25 mouse cellular contexts compared by ENCODE assay signal in the genomic region with DNA sequence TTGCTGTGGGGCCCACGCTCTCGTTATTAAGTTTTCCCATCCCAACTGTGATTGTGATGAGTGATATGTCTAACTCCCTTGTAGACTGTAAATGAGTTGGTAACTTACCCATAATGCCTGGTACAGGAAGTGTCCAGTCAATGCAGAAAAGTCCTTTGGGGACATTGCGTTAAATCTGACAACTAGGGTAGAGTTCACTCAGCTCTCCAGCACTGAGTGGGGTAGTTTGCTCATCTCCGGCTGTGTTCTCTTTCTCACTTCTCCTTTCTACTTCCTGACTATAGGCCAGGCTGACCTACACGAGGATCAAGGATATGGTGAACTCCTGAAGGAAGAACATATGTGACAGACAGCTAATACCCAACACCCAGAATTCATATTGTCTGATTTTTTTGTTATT. TPM values are rescaled to one million over a fixed set of nuclear protein-coding genes. Genes with fewer than 3 reads are reported as not detected.
DNase-seq lines count a peak whose midpoint lies in the region; ATAC-seq and TF ChIP-seq lines count a peak whose summit lies in the region.
"Had no signal": no experiment of that assay in that cellular context is flagged by ENCODE, and none has a peak within 500 bp of the region (broad histone marks: within the 10 kb centered on the region; RNA-seq: fewer than 3 reads in every experiment).

No protein-coding gene starts in this region.

- TF ChIP-seq CTCF in bone marrow, adult 2 months (IDR thresholded peaks at IDR 0.05; ENCODE audit: control insufficient read depth, insufficient read depth, low read length): no peak
- TF ChIP-seq CTCF in liver, postnatal 0 days (IDR thresholded peaks at IDR 0.05; ENCODE audit: low read depth): no peak

- WGBS in lung, embryonic 16.5 days: 82% methylated on average over 5 of the region's 5 CpGs
- 22% methylated on average over 5 of the region's 5 CpGs for WGBS in bone marrow, adult 2 months
- 40% methylated on average over 5 of the region's 5 CpGs for WGBS in liver, postnatal 0 days (ENCODE audit: insufficient replicate concordance)

- no peak for TF ChIP-seq POLR2A in bone marrow, adult 2 months (IDR thresholded peaks at IDR 0.05; ENCODE audit: borderline replicate concordance, control insufficient read depth, low read depth, low read length)

- DNase-seq in lung, postnatal 36 days: no peak
- DNase-seq in liver, postnatal 0 days: no peak
- peak; percentile 68 for DNase-seq in splenic B cell, adult 2 months (ENCODE audit: low read depth, low spot score)
- no peak for DNase-seq in thymus, postnatal 0 days (ENCODE audit: low spot score)
- DNase-seq: cerebellum, adult 11-12 months; cerebellum, postnatal 25 days; gastrocnemius, postnatal 25 days; kidney, adult 18-20 months; kidney, postnatal 25 days; retina, postnatal 1 day; right cerebral cortex, postnatal 4 days; thymus, postnatal 36 days had no signal

- H3K4me3 ChIP-seq in lung, embryonic 16.5 days (ENCODE audit: low read length): no peak overlapping the region
- no peak overlapping the region for H3K4me3 ChIP-seq in bone marrow, adult 2 months (replicated peaks; ENCODE audit: control insufficient read depth, low read depth, low read length)
- H3K4me3 ChIP-seq in liver, postnatal 0 days (ENCODE audit: low read depth, low read length): no peak overlapping the region
- H3K4me3 ChIP-seq: forebrain, embryonic 12.5 days; heart, embryonic 12.5 days; limb, embryonic 12.5 days; lung, embryonic 15.5 days; myocyte had no signal

- ATAC-seq in lung, embryonic 16.5 days (ENCODE audit: low read depth): 0 out of 2 replicates have a peak, but pooled peaks have one; percentile 34
- ATAC-seq in liver, postnatal 0 days: peak; percentile 82
- no peak for ATAC-seq in inflammation-experienced regulatory T-cells, adult 6 months
- ATAC-seq: CD4-positive, CD25-positive, alpha-beta regulatory T cell, adult 4 months; hindbrain, postnatal 0 days had no signal

- H3K9ac ChIP-seq in lung, embryonic 16.5 days (ENCODE audit: low read length): no peak overlapping the region
- no peak overlapping the region for H3K9ac ChIP-seq in liver, postnatal 0 days (replicated peaks)
- H3K9ac ChIP-seq: forebrain, embryonic 12.5 days; heart, embryonic 12.5 days; limb, embryonic 12.5 days; lung, embryonic 15.5 days had no signal

- peak; percentile 23; the same call in 1 of the 2 replicates for TF ChIP-seq EP300 in liver, postnatal 0 days (IDR thresholded peaks at IDR 0.05; ENCODE audit: low read depth)

- H3K27ac ChIP-seq in lung, embryonic 16.5 days (ENCODE audit: low read length): no peak overlapping the region
- peak overlapping the region; percentile 75; the same call in 1 of the 2 replicates for H3K27ac ChIP-seq in bone marrow, adult 2 months (ENCODE audit: control insufficient read depth, insufficient read depth, low read depth, low read length, poor library complexity)
- H3K27ac ChIP-seq in liver, postnatal 0 days (ENCODE audit: low read depth): peak overlapping the region; percentile 50
- H3K27ac ChIP-seq: forebrain, embryonic 12.5 days; hindbrain, postnatal 0 days; limb, embryonic 12.5 days; lung, embryonic 15.5 days had no signal

- H3K4me2 ChIP-seq in lung, embryonic 16.5 days (ENCODE audit: low read depth, low read length): no peak overlapping the region
- H3K4me2 ChIP-seq in liver, postnatal 0 days (ENCODE audit: low read depth, low read length): no peak overlapping the region
- H3K4me2 ChIP-seq: forebrain, embryonic 12.5 days; heart, embryonic 12.5 days; limb, embryonic 12.5 days; lung, embryonic 15.5 days; midbrain, embryonic 11.5 days had no signal

- H3K36me3 ChIP-seq in lung, embryonic 16.5 days (ENCODE audit: control insufficient read depth, insufficient read depth, low read length): no peaks in the 10 kb centered on the region
- H3K36me3 ChIP-seq in liver, postnatal 0 days (replicated peaks; ENCODE audit: insufficient read depth, low read length): no peaks in the 10 kb centered on the region
- H3K36me3 ChIP-seq in splenic B cell, adult 2 months (ENCODE audit: control insufficient read depth, insufficient read depth, low read length, poor library complexity, severe bottlenecking): no peaks in the 10 kb centered on the region
- H3K36me3 ChIP-seq: forebrain, embryonic 12.5 days; heart, embryonic 12.5 days; limb, embryonic 12.5 days; lung, embryonic 15.5 days had no signal

- no peaks in the 10 kb centered on the region for H3K27me3 ChIP-seq in lung, embryonic 16.5 days (ENCODE audit: control insufficient read depth, insufficient read depth, low read depth, low read length)
- peaks cover 19% of the 10 kb centered on the region for H3K27me3 ChIP-seq in liver, postnatal 0 days (ENCODE audit: insufficient read depth, low read length)
- no peaks in the 10 kb centered on the region for H3K27me3 ChIP-seq in splenic B cell, adult 2 months (ENCODE audit: control insufficient read depth, insufficient read depth, low read length, poor library complexity, severe bottlenecking)
- H3K27me3 ChIP-seq: forebrain, embryonic 12.5 days; heart, embryonic 12.5 days; limb, embryonic 12.5 days; lung, embryonic 15.5 days had no signal

- H3K4me1 ChIP-seq in lung, embryonic 16.5 days (replicated peaks; ENCODE audit: control insufficient read depth, insufficient read depth, low read length): no peaks in the 10 kb centered on the region
- H3K4me1 ChIP-seq in bone marrow, adult 2 months (ENCODE audit: control insufficient read depth, insufficient read depth, low read length): peaks cover 16% of the 10 kb centered on the region
- peaks cover 12% of the 10 kb centered on the region; the same call in 1 of the 2 replicates for H3K4me1 ChIP-seq in liver, postnatal 0 days (ENCODE audit: insufficient read depth)
- H3K4me1 ChIP-seq: lung, embryonic 15.5 days had no signal

- H3K9me3 ChIP-seq in lung, embryonic 16.5 days (ENCODE audit: control insufficient read depth, low read length): no peaks in the 10 kb centered on the region
- no peaks in the 10 kb centered on the region for H3K9me3 ChIP-seq in liver, postnatal 0 days (ENCODE audit: low read length)
- H3K9me3 ChIP-seq: forebrain, embryonic 12.5 days; heart, embryonic 12.5 days; lung, embryonic 15.5 days had no signal

RNA-seq across cellular contexts. Expression of a gene that starts 6.4 kb away (rescaled TPM):
- polyA plus RNA-seq in lung, embryonic 16.5 days (2015; fragmentation: Nextera tagmentation; extraction: Ambion mirVana): not detected in 2 replicates
- polyA plus RNA-seq in bone marrow, adult 2 months (2011; ENCODE audit: insufficient read depth, insufficient read length, low replicate concordance, missing spikeins): not detected in 2 replicates
- polyA plus RNA-seq in liver, postnatal 0 days (2015; fragmentation: Nextera tagmentation; extraction: Ambion mirVana): not detected in 2 replicates
- not detected in 2 replicates for polyA plus RNA-seq in thymus, postnatal 0 days (2015; fragmentation: Nextera tagmentation; extraction: Ambion mirVana)
- polyA plus RNA-seq in inflammation-experienced regulatory T-cells, adult 6 months (2017; shearing (Covaris generic)): not detected
- polyA plus RNA-seq: CD4-positive, CD25-positive, alpha-beta regulatory T cell, adult 4 months; forebrain, embryonic 12.5 days; frontal cortex, adult 2 months; heart, embryonic 12.5 days; hindbrain, postnatal 0 days; limb, embryonic 12.5 days; lung, embryonic 15.5 days; midbrain, embryonic 11.5 days; myocyte; stomach, embryonic 16.5 days had no signal

RNA-seq across cellular contexts. Expression of a gene that starts 9.6 kb away (rescaled TPM):
- 14.2 and 16.8 TPM in 2 replicates for polyA plus RNA-seq in lung, embryonic 16.5 days (2015; fragmentation: Nextera tagmentation; extraction: Ambion mirVana)
- polyA plus RNA-seq in bone marrow, adult 2 months (2011; ENCODE audit: insufficient read depth, insufficient read length, low replicate concordance, missing spikeins): 13.0 and 46.2 TPM in 2 replicates
- 8.7 and 9.0 TPM in 2 replicates for polyA plus RNA-seq in liver, postnatal 0 days (2015; fragmentation: Nextera tagmentation; extraction: Ambion mirVana)
- 85.4 and 88.0 TPM in 2 replicates for polyA plus RNA-seq in thymus, postnatal 0 days (2015; fragmentation: Nextera tagmentation; extraction: Ambion mirVana)
- 10 to 100 TPM in 2 of 3 experiments, 1 to 10 TPM in 1; 5.4 to 14.7 (median 10.2) TPM for polyA plus RNA-seq in inflammation-experienced regulatory T-cells, adult 6 months (2017; shearing (Covaris generic))

RNA-seq across cellular contexts. Expression of a gene that starts 20.0 kb away (rescaled TPM):
- polyA plus RNA-seq in lung, embryonic 16.5 days (2015; fragmentation: Nextera tagmentation; extraction: Ambion mirVana): 50.0 and 50.9 TPM in 2 replicates
- 20.6 and 37.0 TPM in 2 replicates for polyA plus RNA-seq in bone marrow, adult 2 months (2011; ENCODE audit: insufficient read depth, insufficient read length, low replicate concordance, missing spikeins)
- polyA plus RNA-seq in liver, postnatal 0 days (2015; fragmentation: Nextera tagmentation; extraction: Ambion mirVana): 16.6 and 20.8 TPM in 2 replicates
- polyA plus RNA-seq in thymus, postnatal 0 days (2015; fragmentation: Nextera tagmentation; extraction: Ambion mirVana): 71.8 and 75.0 TPM in 2 replicates
- 10 to 100 TPM; 13.9 to 23.0 (median 16.8) TPM for polyA plus RNA-seq in inflammation-experienced regulatory T-cells, adult 6 months (2017; shearing (Covaris generic))

RNA-seq across cellular contexts. Expression of a gene that starts 59.9 kb away (rescaled TPM):
- polyA plus RNA-seq in lung, embryonic 16.5 days (2015; fragmentation: Nextera tagmentation; extraction: Ambion mirVana): 37.3 and 44.1 TPM in 2 replicates
- 12.1 and 13.9 TPM in 2 replicates for polyA plus RNA-seq in bone marrow, adult 2 months (2011; ENCODE audit: insufficient read depth, insufficient read length, low replicate concordance, missing spikeins)
- polyA plus RNA-seq in liver, postnatal 0 days (2015; fragmentation: Nextera tagmentation; extraction: Ambion mirVana): 21.8 and 24.3 TPM in 2 replicates
- polyA plus RNA-seq in thymus, postnatal 0 days (2015; fragmentation: Nextera tagmentation; extraction: Ambion mirVana): 61.1 and 65.7 TPM in 2 replicates
- polyA plus RNA-seq in inflammation-experienced regulatory T-cells, adult 6 months (2017; shearing (Covaris generic)): 10 to 100 TPM; 62.7 to 70.5 (median 68.8) TPM
